9 mouse cellular contexts compared by ENCODE assay signal in the genomic region with DNA sequence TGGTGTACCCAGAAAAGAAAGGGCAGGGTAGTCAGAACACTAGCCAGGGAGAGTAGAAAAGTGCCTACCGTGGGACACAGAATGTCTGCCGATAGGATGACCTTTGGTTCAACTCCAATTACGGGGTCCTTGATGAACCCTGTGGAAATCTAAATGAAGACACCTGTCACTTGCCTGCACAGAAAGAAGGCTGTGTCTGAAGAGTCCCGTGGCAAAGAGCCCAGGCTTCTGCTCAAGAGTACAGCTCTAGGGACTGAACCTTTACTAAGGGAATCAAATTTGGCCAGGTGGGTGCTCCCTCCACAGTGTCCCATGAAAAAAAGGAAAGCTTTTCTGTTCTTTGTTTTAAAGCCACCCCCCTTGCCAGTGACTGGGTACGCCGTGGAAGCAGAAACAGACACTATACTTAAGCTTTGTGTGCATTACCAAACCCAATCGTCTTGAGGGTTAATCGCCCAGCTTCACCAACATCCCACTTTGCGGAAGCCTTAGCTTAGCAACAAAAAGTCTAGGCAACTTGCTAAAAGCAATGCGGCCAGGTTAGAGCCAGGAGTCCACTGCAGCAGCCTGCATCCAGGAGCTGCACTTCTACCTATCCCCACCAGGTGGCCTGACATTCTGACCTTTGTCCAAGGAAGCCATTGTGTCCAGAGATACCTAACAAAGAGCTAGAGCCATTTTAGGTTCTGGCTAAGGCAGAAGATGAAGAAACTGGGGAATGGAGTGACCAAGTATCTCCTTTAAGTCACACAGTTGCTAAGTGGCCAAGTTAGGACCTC.
DNase-seq lines count a peak whose midpoint lies in the region; ATAC-seq and TF ChIP-seq lines count a peak whose summit lies in the region.
"Had no signal": no experiment of that assay in that cellular context is flagged by ENCODE, and none has a peak within 500 bp of the region (broad histone marks: within the 10 kb centered on the region; RNA-seq: fewer than 3 reads in every experiment).

No protein-coding gene starts in this region.

- no peaks in the 10 kb centered on the region for H3K4me1 ChIP-seq in midbrain, embryonic 11.5 days (ENCODE audit: control insufficient read depth, insufficient read depth, low read length)
- H3K4me1 ChIP-seq in midbrain, embryonic 15.5 days: peaks cover 5% of the 10 kb centered on the region; the same call in 1 of the 2 replicates
- H3K4me1 ChIP-seq in olfactory bulb, adult 2 months (ENCODE audit: control insufficient read depth, insufficient read depth, low read length): peaks cover 5% of the 10 kb centered on the region

- H3K27ac ChIP-seq in midbrain, embryonic 11.5 days (ENCODE audit: low read depth, low read length): no peak overlapping the region
- H3K27ac ChIP-seq in midbrain, embryonic 15.5 days: no peak overlapping the region
- H3K27ac ChIP-seq in olfactory bulb, adult 2 months (ENCODE audit: insufficient read depth, low read depth, low read length): no peak overlapping the region
- H3K27ac ChIP-seq: midbrain, embryonic 12.5 days had no signal

- peak; percentile 16; the same call in 1 of the 2 replicates for TF ChIP-seq CTCF in olfactory bulb, adult 2 months (IDR thresholded peaks at IDR 0.05; ENCODE audit: insufficient read depth, low read depth, low read length)

- no peak overlapping the region for H3K4me2 ChIP-seq in midbrain, embryonic 11.5 days
- H3K4me2 ChIP-seq in midbrain, embryonic 15.5 days: no peak overlapping the region
- H3K4me2 ChIP-seq: midbrain, embryonic 12.5 days had no signal

- no peaks in the 10 kb centered on the region for H3K36me3 ChIP-seq in midbrain, embryonic 11.5 days (ENCODE audit: control insufficient read depth, insufficient read depth, low read length)
- H3K36me3 ChIP-seq in midbrain, embryonic 15.5 days (replicated peaks): no peaks in the 10 kb centered on the region

- no peak for ATAC-seq in cerebellum, adult (ENCODE audit: insufficient number of reproducible peaks, low FRiP score, low TSS enrichment)
- ATAC-seq in midbrain, embryonic 11.5 days (ENCODE audit: low FRiP score): no peak
- ATAC-seq in midbrain, embryonic 15.5 days (replicated peaks): no peak

- H3K27me3 ChIP-seq in midbrain, embryonic 11.5 days (ENCODE audit: control insufficient read depth, insufficient read depth, low read length): no peaks in the 10 kb centered on the region
- no peaks in the 10 kb centered on the region for H3K27me3 ChIP-seq in midbrain, embryonic 15.5 days (replicated peaks)
- H3K27me3 ChIP-seq: midbrain, embryonic 12.5 days had no signal

- intact Hi-C loops in gastrocnemius, postnatal 14 days (cut with DNase I; ENCODE audit: low total_unique reads): no loop called here

- no peak overlapping the region for H3K9ac ChIP-seq in midbrain, embryonic 11.5 days (ENCODE audit: low read length)
- no peak overlapping the region for H3K9ac ChIP-seq in midbrain, embryonic 15.5 days
- H3K9ac ChIP-seq: midbrain, embryonic 12.5 days had no signal

- no peaks in the 10 kb centered on the region for H3K9me3 ChIP-seq in midbrain, embryonic 11.5 days (ENCODE audit: control insufficient read depth, low read length)
- H3K9me3 ChIP-seq in midbrain, embryonic 15.5 days: no peaks in the 10 kb centered on the region
- H3K9me3 ChIP-seq: midbrain, embryonic 12.5 days had no signal

- peak; percentile 16 for DNase-seq in cerebellum, adult 11 months
- peak; percentile 86 for DNase-seq in midbrain, embryonic 11.5 days (ENCODE audit: low spot score, missing footprints)
- DNase-seq in embryo, embryonic 10.5 days (ENCODE audit: low spot score): peak; percentile 53
- DNase-seq in ovary, postnatal 36 days (ENCODE audit: low spot score): no peak
- DNase-seq in gastrocnemius, postnatal 14 days: no peak

- no peak for TF ChIP-seq POLR2A in olfactory bulb, adult 2 months (IDR thresholded peaks at IDR 0.05; ENCODE audit: insufficient read depth, low read depth, low read length)

- 82% methylated on average over 10 of the region's 10 CpGs for WGBS in midbrain, embryonic 11.5 days
- 84% methylated on average over 10 of the region's 10 CpGs for WGBS in midbrain, embryonic 15.5 days
- 76% methylated on average over 10 of the region's 10 CpGs for WGBS in olfactory bulb, adult 2 months

- no peak overlapping the region for H3K4me3 ChIP-seq in midbrain, embryonic 11.5 days (ENCODE audit: low read depth, low read length)
- H3K4me3 ChIP-seq in midbrain, embryonic 15.5 days: no peak overlapping the region
- H3K4me3 ChIP-seq in olfactory bulb, adult 2 months (ENCODE audit: insufficient read depth, low read depth, low read length): no peak overlapping the region
- H3K4me3 ChIP-seq: midbrain, embryonic 12.5 days had no signal

Comparison
In these comparisons a context has a peak if more than half of its experiments do, and no peak if none do; other contexts are left out.
1. DNase-seq: peak in cerebellum, adult 11 months (single experiment), midbrain, embryonic 11.5 days (single experiment) and embryo, embryonic 10.5 days (single experiment); none in ovary, postnatal 36 days (single experiment) and gastrocnemius, postnatal 14 days (single experiment).